Mouse (Mus musculus) ES-Bruce4 (cell line): ENCODE results near the gene Terb2. TPM values are rescaled to one million over a fixed set of nuclear protein-coding genes. Genes with fewer than 3 reads are reported as not detected.

Experiments used
- H3K27ac ChIP-seq: 2 replicates; pipeline ENCODE4 v1.5.1; 2012; ENCODE audit warnings: low read length, inconsistent platforms; ENCODE audit not compliant: insufficient read depth
- H3K27me3 ChIP-seq: 2 replicates; pipeline ENCODE4 v1.6.1; 2012; ENCODE audit warnings: mild to moderate bottlenecking, low read length, inconsistent platforms; ENCODE audit not compliant: control insufficient read depth, poor library complexity, insufficient read depth, severe bottlenecking
- H3K36me3 ChIP-seq: 2 replicates; pipeline ENCODE4 v1.6.1; 2012; ENCODE audit warnings: inconsistent platforms, mild to moderate bottlenecking, low read length, moderate library complexity; ENCODE audit not compliant: control insufficient read depth, poor library complexity, insufficient read depth, severe bottlenecking
- H3K4me1 ChIP-seq: one replicate; pipeline ENCODE4 v1.8.1; 2011; ENCODE audit warnings: low read length; ENCODE audit not compliant: control insufficient read depth, insufficient read depth
- H3K4me3 ChIP-seq: 2 replicates; pipeline ENCODE4 v1.5.1; 2011; ENCODE audit warnings: low read depth, mild to moderate bottlenecking, low read length
- H3K9ac ChIP-seq: 2 replicates; pipeline ENCODE4 v1.6.1; 2012; ENCODE audit warnings: low read depth, mild to moderate bottlenecking, inconsistent platforms; ENCODE audit not compliant: poor library complexity, severe bottlenecking
- H3K9me3 ChIP-seq: replicated peaks from 2 replicates; pipeline ENCODE4 v1.6.1; 2012; ENCODE audit warnings: mild to moderate bottlenecking, low read length, inconsistent platforms; ENCODE audit not compliant: control insufficient read depth, poor library complexity, insufficient read depth, severe bottlenecking
- CTCF ChIP-seq: IDR thresholded peaks from one replicate; pipeline ENCODE4 v1.8.1; 2011; ENCODE audit warnings: low read depth, low read length
- EP300 ChIP-seq: IDR thresholded peaks from 2 replicates; pipeline ENCODE4 v1.6.1; 2011; ENCODE audit warnings: low read depth, low read length; ENCODE audit not compliant: insufficient read depth
- POLR2A ChIP-seq: IDR thresholded peaks from one replicate; pipeline ENCODE4 v1.8.1; 2011; ENCODE audit warnings: low read length; ENCODE audit not compliant: insufficient read depth
- polyA plus RNA-seq: library from polyadenylated mRNA; stranded (reverse); fragments of >200 nt; gene quantifications from 2 replicates; pipeline ENCODE4 v1.2.4, GENCODE M21; 2011; ENCODE audit warnings: low read depth; ENCODE audit not compliant: missing spikeins, insufficient read depth, insufficient read length

Gene Terb2
- polyA plus RNA-seq, 1 experiment: 0.60 TPM

DNA sequence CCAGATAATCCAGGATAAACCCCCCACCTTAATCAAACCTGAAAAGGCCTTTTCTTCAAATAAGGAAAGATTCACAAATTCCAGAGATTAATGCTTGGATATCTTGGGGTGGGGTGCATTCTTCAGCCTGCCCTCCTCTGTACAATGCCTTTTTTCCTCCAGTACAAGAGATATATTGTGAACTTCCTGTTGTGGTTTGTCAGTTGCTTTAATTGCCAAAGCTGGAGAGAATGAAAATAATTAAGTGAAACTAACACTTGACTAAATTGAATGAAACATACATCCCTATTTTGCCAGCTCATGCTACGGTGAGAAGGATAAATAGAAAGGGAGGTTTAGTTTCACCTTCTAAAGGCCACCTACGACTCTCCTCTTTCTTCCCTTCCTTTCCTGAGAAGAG, 32.2 kb downstream of the Terb2 start:
- H3K4me1 ChIP-seq: no peaks in the 10 kb centered on the region
- TF ChIP-seq POLR2A (no peak), CTCF (no peak), EP300 (no peak)
- H3K4me3 ChIP-seq: no peak overlapping the region
- H3K9ac ChIP-seq: no peak overlapping the region
- H3K27ac ChIP-seq: no peak overlapping the region
- no peaks in the 10 kb centered on the region for H3K27me3 ChIP-seq
- H3K36me3 ChIP-seq: no peaks in the 10 kb centered on the region
- peaks cover 11% of the 10 kb centered on the region; the same call in 1 of the 2 replicates for H3K9me3 ChIP-seq

GRCm38 (mm10) chr2:122221378-122221777, 35.3 kb downstream of the Terb2 start:
- Histone ChIP-seq H3K36me3 (no peaks in the 10 kb centered on the region), H3K9ac (no peak overlapping the region), H3K27me3 (no peaks in the 10 kb centered on the region), H3K4me3 (no peak overlapping the region), H3K4me1 (no peaks in the 10 kb centered on the region), H3K27ac (no peak overlapping the region), H3K9me3 (peaks cover 11% of the 10 kb centered on the region; the same call in 1 of the 2 replicates)
- TF ChIP-seq CTCF: no peak
- no peak for TF ChIP-seq EP300
- no peak for TF ChIP-seq POLR2A

- Histone ChIP-seq H3K36me3 (no peaks in the 10 kb centered on the region), H3K4me1 (no peaks in the 10 kb centered on the region), H3K9ac (no peak overlapping the region), H3K27me3 (no peaks in the 10 kb centered on the region), H3K4me3 (no peak overlapping the region), H3K9me3 (peaks cover 7% of the 10 kb centered on the region; the same call in 1 of the 2 replicates), H3K27ac (no peak overlapping the region)
- TF ChIP-seq EP300 (no peak), POLR2A (no peak), CTCF (no peak)
These were observed 35.7 kb downstream of the Terb2 start for GRCm38 (mm10) chr2:122221798-122222197.

GRCm38 (mm10) chr2:122222272-122222671, 36.2 kb downstream of the Terb2 start:
- Histone ChIP-seq H3K9me3 (peaks cover 3% of the 10 kb centered on the region; the same call in 1 of the 2 replicates), H3K27me3 (no peaks in the 10 kb centered on the region), H3K27ac (no peak overlapping the region), H3K4me3 (no peak overlapping the region), H3K9ac (no peak overlapping the region), H3K4me1 (no peaks in the 10 kb centered on the region), H3K36me3 (no peaks in the 10 kb centered on the region)
- TF ChIP-seq POLR2A (no peak), CTCF (no peak), EP300 (no peak)

DNA sequence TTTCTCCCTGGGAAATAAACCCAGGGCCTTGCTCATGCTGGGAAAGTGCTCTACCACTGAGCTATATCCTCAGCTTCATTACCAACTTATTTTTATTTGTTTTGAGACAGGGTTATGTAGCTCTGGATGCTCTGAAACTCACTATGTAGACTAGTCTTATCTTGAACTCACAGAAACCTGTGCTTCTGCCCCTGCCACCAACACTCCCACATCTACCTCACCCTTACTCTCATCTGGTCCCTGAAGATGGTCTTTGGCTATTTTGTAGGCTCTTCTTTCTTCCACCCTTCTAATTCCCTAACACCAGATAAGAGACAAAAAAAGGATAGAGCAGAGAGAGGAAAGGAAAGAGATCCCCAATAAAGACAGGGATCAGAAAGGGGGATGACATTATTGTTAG, 37.6 kb downstream of the Terb2 start:
- Histone ChIP-seq H3K9me3 (no peaks in the 10 kb centered on the region), H3K27ac (no peak overlapping the region), H3K36me3 (no peaks in the 10 kb centered on the region), H3K4me1 (no peaks in the 10 kb centered on the region), H3K4me3 (no peak overlapping the region), H3K9ac (no peak overlapping the region), H3K27me3 (no peaks in the 10 kb centered on the region)
- TF ChIP-seq CTCF (no peak), EP300 (no peak)

DNA sequence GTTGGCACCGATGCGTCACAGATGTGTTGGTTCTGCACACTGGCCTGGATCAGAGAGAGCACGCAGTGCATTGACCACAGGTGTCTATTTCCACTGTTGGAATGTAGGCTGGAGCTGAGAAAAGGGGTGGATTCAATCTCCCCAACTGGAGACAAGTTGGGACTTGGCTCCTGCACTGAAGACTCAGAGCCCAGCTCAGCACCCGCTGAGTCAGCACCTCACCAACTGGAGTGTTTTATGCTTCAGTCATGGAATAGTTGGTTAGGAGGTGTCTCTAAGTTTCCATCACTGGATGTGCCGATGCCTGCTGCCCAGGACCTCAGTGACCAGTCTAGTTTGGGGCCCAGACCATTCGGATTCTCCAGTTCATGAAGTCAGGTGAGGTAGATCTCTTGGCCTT, 44.3 kb downstream of the Terb2 start:
- no peak overlapping the region for H3K4me3 ChIP-seq
- no peak for TF ChIP-seq POLR2A
- no peak for TF ChIP-seq CTCF
- no peak for TF ChIP-seq EP300
- H3K36me3 ChIP-seq: no peaks in the 10 kb centered on the region
- H3K9ac ChIP-seq: no peak overlapping the region
- H3K27me3 ChIP-seq: no peaks in the 10 kb centered on the region
- H3K4me1 ChIP-seq: no peaks in the 10 kb centered on the region
- no peaks in the 10 kb centered on the region for H3K9me3 ChIP-seq
- H3K27ac ChIP-seq: no peak overlapping the region
